Mouse (Mus musculus) spleen, adult 2 months (tissue): ENCODE results near the gene Fzr1.

Source experiments
- CTCF ChIP-seq: fragments of 200-500 bp; IDR thresholded peaks from 2 replicates; pipeline ENCODE4 v1.5.1; 2011; ENCODE audit warnings: mild to moderate bottlenecking, inconsistent platforms; ENCODE audit not compliant: insufficient read depth, insufficient read length, insufficient replicate concordance; ENCODE audit errors: extremely low read depth
- POLR2A ChIP-seq: fragments of 200-500 bp; IDR thresholded peaks from 2 replicates; pipeline ENCODE4 v1.6.1; 2011; ENCODE audit warnings: low read depth, low read length, inconsistent platforms

GRCm38 (mm10) chr10:81408424-81408729 lies 30.1 kb upstream of the Fzr1 start:
- TF ChIP-seq CTCF (no peak), POLR2A (no peak)
